Mouse (Mus musculus) gastrocnemius, postnatal 10 days (tissue): ENCODE results near the gene Stau1. TPM values are rescaled to one million over a fixed set of nuclear protein-coding genes. Genes with fewer than 3 reads are reported as not detected.
"Not testable (repeated sequence)": the region's sequence is repeated elsewhere in the genome, so short reads cannot be mapped to it uniquely, and the experiment has no call there.

Source experiments
- DNase-seq: peaks from one replicate; pipeline ENCODE4 v3.0.0; 2021; ENCODE audit warnings: mixed read lengths
- long read RNA-seq, 2 experiments: library from polyadenylated mRNA; stranded (forward); transcript quantifications; one replicate each; pipeline ENCODE4 v2.0.0; 2021
- total RNA-seq, 2 experiments: library from RNA; stranded (reverse); gene quantifications; 2 replicates each; pipeline ENCODE4 v1.2.3; 2021

Gene Stau1
- total RNA-seq: 10 to 100 TPM; 44.9 to 57.9 TPM
- long read RNA-seq, experiment 1, transcript Stau1-204 (12 exons, 2,976 nt): minor isoform, 26 of 118 reads
- long read RNA-seq, experiment 1, transcript Stau1-209 (4 exons, 774 nt): major isoform, 40 of 118 reads
- long read RNA-seq, experiment 1, transcript Stau1-202 (12 exons, 3,569 nt): minor isoform, 39 of 118 reads
- long read RNA-seq, experiment 1, partial matches to known transcripts: 6 of 118 reads
- long read RNA-seq, experiment 1, other reads (novel, unspliced or antisense): 7 of 118 reads
- long read RNA-seq, experiment 2, transcript Stau1-209 (4 exons, 774 nt): major isoform, 39 of 90 reads
- long read RNA-seq, experiment 2, transcript Stau1-204 (12 exons, 2,976 nt): minor isoform, 19 of 90 reads
- long read RNA-seq, experiment 2, transcript Stau1-202 (12 exons, 3,569 nt): minor isoform, 23 of 90 reads
- long read RNA-seq, experiment 2, partial matches to known transcripts: 4 of 90 reads
- long read RNA-seq, experiment 2, other reads (novel, unspliced or antisense): 5 of 90 reads

DNA sequence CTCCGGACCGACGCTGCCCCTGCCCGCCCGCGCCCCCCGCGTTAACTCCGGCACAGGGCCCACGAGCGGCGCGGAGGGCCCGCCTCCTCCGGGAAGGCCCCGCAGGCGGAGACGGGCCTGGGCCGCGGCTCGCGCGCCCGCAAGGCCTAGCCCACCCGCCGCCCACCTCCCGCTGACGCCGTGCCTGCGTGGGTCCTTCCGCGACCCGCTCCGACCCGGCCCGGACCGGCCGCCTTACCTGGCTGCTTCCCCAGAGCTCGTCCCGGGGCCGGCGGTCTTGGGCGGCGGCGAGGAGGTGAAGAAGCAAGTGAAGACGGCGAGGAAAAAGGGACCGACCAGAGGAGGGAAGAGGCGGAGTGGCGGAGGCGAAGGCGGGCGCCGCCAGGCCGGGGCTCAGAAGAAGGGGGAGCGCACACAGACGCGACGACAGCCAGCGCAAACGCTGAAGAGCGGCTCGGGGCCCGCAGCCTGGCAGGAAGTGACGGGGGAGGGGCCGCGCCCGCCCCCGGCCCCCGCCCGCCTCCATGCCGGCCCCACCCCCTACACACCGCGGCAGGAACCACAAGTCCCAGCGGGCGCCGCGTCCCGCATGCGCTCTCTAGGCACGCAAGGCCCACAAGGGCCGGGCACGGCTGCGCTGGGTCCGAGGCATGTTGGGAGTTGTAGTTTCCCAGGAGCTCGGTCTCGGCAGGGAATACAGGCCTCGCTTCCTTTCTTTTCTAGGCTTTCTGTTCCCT is at the start of gene Stau1:
Gene Stau1, minus strand, starts transcription at position 504 of the 737 bp plus-strand sequence.
- peak; percentile 95 for DNase-seq

DNA sequence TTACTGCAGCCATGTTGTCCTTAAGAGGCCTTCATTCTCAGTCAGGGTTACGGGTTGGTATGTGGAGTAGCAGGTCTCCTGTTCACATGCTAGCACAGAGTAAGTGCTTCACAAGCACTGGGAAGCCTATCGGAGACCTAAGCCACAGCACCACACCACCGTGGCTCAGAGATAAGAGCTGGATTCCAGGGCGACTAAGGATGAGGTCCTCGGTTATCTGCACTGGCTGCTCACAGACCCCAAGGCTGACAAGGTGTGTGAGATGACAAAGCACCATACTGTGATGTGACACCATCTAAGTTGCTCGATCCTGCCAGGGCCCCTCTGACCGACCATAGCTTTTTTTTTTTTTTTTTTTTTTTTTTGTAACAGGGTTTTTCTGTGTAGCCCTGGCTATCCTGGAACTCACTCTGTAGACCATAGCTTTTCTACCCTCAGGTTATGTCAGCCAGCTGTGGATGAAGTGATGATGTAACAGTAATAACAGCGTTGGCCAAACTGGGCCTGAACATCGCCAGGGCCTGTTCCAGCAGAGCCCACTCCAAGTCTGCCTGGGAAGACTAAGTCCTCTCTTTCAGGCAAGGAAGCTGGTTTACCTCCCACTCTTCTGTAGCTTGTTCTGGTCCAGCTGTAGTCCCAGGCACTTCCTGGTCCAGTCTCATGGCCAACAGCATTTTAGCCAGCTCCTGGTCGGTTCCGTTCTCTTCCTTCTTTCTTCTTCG is 47.5 kb upstream of the Stau1 start:
- DNase-seq: no peak

DNA sequence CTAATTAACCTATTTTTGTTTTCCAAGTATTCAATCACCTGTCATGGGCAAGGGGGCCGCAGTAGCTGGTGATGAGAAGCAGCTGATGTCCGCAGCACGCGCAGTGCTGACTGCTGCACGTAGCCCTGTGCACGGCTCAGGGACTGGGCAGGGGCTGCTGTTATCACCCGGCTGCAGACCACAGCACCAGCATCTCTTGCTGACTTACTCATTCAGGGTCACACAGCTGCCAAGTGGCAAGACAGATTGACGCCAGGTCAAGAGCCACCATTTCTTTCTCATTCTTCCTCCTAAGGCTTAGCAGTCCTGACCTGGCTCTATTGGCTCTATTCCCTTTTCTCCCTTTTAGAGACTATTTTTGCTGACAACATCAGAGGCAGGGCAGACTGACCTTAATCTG is 43.3 kb upstream of the Stau1 start:
- no peak for DNase-seq

DNA sequence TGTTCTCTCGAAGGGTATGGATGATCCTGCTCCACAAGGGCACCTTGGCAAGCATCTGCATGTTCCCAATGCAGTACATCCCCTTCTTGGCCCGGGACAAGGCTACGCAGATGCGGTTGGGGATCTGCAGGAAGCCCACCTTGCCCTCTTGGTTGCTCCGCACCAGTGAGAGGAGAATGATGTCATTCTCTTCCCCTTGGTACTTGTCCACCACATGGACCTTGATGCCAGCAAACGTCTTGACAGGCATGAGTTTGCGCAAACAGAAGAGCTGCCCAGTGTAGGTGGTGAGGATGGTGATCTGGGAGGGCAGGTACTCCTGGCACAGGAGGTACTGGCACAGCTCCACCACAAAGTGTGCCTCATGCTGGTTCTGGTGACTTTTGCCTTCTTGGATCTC is 42.6 kb upstream of the Stau1 start:
- DNase-seq: no peak

DNA sequence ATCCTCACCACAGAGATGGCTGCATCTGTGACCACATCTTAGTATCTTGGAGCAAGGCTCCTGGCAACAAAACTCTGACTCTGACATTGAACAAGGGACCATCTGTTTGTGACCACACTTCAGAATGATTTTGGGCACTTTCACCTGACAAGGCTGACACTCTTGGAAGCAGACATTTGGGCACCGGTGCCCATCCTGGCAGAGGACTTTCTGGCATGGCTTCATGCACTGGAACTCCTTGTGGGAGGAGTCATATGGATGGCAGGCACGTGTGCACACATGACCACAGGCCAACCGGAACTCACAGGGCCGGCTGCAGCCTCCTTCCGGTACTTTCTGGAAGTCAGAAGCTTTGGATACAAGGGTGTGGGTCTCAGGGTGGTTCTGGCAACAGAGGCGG is 42.2 kb upstream of the Stau1 start:
- DNase-seq: no peak

DNA sequence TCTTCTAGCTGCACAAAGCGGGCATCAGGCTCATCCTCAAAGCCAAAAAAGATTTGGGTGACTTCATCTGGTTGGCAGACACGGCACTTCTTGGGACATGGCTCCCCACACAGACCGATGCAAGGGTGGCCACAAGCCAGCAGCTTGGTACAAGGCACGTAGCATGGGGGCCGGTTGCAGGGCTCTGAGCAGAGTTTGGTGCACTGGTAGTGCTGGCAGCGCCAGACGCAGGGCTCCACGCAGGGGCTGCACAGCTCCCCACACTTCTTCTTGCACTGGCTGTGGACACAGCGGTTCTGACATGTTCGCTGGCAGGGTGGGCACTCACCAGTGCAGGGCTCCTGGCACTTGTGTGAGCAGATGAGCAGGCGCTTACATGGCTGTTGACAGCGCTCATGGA is 41.6 kb upstream of the Stau1 start:
- no peak for DNase-seq

DNA sequence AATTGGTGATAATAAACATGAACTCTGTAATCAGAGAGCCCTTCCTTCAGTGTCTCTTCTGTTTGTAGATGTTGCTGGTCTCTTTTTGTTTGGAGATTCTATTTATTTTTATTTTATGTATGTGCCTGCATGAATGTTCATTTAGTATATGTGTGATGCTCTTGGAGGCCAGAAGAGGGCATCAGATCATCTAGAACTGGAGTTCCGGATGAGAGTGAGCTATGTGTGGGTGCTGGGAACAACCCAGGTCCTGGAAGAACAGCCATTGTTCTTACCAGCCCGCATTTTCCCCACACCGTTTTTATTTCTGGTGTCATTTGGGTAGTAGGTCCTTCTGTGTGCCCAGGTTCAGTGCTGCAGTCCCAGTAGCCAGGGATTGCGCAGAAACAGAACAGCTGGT is 34.4 kb upstream of the Stau1 start:
- DNase-seq: no peak

DNA sequence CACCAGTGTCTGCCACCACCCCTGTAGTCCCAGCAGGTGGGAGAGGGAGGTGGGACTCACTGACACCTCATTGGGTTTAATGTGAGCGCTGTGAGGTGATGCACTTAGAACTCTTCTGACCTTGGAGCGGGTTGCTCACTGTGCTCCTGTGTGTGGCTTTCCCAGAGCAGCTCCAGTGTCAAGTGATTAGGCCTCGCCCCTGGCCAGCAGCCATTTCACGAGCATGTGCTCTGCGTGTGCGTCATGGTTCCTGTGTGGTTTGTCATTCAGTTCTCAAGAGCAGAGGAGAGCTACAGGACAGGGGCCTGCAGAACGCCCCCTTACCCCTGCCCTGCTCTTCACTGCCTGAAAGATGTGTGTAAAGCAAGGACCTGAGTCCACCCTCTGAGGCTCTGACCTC is 32.5 kb upstream of the Stau1 start:
- no peak for DNase-seq

DNA sequence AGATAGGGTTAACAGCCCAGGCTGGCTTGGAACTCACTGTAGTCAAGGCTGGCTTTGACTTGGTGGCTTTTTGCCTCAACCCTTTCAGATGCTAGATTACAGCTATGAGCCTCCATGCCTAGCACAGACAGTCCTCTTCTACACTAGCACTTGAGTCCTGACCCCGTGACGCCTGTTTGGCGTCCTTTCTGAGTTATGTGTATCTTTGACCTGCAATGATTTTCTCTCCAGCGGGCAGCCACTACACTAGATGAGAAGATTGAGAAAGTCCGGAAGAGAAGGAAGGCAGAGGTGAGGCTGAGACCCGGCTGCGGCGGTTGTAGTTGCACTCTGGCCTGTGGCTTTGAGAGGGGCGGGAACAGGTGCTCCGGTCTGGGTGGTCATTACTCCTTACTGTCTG is 23.3 kb upstream of the Stau1 start:
- no peak for DNase-seq

DNA sequence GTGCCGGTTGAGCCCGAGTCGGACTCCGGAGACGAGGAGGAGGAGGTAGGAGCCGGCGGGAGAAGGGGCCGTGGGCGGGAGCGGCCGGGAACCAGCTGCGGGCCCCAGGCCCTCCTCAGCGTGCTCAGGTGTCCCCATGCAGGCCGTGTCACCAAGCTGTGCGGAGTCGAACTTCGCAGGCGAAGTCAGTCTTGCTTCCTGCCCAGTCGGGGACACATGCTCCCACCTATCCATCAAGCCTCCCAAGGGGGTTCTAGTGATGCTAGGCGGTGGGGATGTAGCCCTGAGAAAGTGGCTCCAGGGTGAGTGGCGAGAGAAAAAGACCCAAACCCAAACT is 19.3 kb upstream of the Stau1 start:
- DNase-seq: no peak

DNA sequence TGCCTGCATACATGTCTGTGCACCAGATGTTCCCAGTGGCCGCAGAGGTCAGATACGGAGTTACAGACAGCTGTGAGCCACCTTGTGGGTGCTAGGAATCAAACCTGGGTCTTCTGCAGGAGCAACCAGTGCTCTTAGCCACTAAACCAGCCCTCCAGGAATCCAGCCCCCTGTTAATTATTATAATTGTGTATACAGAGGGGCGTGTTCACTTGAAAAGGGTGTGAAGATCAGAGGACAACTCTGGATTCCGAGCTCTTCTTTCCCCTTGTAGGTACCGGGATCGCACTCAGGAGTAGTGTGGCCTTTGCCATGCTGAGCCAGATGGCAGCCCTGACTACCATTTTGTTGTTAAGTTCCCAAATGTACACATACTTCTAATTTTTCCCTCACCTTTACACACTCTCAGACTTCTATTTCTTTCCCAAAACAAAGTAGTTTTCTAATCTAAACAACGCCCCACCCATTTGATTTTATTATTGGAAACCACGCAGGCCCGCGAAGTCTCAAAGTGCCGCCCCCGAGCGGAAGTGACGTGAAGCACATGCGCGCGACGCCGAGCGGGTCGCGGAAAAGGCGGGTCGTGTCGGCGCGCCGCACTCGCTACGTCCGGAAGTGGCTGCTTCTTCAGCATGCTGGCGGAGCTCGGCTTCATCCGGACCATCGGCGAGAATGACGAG is 18.7 kb upstream of the Stau1 start, which contains the start of gene Ddx27:
Gene Ddx27, plus strand, starts transcription at position 492 of the 680 bp plus-strand sequence.
- peak; percentile 93 for DNase-seq

DNA sequence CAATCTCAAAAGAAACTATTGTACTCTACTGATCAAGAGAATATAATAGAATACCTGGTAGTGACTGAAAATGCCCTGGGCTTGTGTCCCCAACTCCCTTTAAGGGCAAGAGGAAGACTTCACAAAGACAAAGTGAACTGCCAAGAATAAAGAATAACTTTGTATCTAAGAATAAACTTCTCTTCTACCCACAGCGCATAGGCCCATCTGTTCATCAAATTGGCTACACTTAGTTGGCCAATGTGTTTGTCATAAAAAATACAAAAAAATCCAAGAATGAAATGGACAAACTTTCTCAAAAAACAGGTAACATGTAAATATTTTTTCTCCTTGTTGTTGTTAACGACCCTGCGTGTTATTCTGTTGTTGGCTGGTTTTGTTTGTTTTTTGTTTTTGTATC is 14.4 kb upstream of the Stau1 start:
- DNase-seq: no peak

DNA sequence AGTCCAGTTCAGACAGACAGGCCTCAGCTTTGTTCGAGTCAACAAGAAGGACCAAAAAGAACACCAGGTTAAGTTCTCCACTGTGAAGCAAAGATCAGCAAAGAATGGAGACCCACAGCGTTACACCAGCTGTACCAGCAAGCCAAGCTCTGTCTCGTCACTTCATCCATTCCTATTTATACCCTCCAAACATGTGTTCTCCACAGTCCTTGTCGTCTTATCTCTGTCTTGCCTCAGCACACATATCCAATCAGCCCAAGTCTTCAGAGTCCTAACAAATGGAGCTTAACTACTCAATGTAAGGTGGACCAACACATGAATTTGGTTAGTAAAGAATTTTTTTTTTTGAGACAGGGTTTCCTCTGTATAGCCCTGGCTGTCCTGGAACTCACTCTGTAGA is 13.4 kb upstream of the Stau1 start:
- DNase-seq: no peak

DNA sequence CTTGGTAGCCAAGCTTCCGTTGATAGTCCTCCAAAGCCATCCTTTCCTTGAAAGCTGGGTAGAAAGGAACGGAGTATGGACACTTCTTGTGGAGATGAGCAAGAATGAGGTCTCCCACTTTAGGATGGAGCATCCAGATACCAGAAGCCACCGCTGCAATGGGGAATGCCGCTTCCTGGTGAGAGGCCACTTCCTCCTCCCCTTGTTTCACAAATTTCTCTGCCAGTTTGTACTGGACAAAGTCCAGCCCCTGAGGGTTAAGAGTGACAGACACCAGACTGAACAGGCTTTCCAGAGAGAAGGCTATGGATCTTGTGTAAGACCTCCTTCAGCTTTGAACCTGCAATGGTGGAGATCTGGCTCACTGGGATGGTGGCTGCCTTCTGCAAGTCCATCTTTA is 11.5 kb upstream of the Stau1 start:
- not testable (repeated sequence) for DNase-seq

DNA sequence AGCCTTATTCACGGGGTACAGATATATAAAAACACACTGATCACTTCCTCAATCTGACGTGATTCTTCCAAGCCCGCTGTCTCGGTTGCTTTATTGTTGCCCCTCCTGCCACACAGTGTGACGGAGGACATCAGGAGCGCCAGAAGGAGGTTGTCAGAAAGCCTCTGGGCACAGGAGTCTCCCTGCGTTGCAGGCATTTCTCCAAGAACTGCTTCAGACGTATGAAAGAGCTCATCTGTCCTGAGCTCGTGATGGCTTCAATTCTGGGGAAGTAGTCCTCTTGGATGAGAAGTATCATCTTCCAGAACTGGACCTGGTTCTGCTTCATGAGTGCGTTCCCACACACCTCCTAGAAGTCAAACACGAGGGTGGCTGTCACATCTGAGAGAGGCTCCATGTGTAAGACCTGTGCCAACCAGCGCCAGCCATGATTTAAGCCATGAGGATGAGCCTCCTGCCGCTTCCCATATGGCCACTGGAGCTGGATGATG is 10.9 kb upstream of the Stau1 start:
- DNase-seq: no peak

DNA sequence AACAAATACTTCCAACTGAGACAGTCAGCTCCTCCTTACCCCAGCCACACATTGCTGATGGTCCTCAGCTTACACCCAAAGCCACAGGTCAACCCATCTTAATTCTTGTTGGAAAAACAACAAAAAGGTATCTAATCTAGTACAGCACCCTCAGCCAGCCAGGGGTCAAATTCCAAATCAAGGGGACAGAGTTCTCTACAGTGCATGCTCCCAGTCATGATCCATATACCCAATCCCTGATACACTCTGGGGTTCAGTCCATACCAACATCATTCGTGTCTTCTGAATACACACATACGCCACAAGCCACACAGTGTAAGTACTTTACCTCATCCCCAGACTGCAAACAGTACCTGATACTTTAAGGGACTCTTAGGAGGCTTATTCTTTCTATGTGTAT is 10.3 kb upstream of the Stau1 start:
- DNase-seq: no peak

DNA sequence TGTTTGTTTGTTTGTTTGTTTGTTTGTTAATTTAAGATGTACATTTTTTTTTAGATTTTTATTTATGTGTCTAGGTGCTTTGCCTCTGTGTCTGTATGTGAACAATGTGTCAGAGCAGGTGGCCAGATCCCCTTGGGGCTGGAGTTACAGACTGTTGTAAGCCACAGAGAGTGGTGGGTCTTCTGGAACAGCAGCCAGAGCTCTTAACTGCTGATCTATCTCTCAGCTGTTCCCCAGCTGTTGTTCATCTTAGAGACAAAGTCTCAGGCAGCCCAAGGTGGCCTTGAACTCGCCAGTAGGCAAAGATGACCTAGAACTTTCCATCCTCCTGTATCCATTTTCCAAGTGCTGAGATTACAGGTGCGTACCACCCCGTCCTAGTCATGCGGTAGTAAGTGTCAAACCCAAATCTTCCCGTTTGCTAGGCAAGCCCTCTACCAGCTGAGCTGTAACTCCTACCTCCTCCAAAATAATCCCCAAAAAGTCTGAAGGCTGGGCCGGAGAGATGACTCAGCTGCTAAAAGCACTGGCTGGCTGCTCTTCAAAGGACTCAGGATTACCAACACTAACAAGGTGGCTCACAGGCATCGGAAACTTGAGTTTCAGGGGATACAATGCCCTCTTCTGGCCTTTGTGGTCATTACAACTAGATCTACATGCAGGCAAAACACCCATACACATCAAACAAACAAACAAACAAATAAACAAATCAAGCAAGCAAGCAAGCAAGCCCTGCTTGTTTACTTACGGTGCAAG is 8.2 kb upstream of the Stau1 start:
- peak; percentile 50 for DNase-seq

DNA sequence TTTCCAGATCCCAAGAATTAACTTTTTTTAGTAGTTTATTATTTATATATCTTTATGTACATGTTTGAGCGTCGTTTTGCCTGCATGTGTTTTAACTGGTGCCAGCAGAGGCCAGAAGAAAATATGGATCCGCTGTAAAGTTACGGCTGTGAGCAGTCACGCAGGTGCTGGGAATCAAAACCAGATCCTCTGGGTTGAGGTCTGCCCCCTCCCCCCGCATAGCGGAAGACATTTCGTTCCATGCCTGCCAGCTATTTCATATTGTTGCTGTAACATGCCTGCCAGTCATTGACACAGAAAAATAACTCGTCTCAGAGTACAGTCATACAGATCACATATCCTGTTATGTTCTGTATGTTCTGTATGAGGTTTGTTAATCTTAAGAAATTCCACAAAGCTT is 5.4 kb upstream of the Stau1 start:
- no peak for DNase-seq

DNA sequence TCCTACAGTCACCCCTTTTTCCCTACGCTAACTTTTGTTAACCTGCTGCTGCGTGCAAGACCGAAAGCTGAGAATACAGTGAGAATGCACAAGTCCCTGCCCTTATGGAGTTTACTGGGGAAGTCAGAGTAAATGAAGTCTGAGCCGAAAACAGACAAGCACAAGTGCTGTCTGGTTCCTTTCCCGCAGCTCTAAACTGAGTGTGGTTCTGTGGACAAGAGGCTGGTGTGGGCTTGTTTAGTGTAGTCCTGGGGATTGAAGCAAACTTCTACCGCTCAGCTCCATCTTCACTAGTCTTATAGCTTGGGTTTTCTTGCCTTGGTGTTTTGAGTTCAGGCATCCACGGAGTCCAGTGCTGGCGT is 415 bp upstream of the Stau1 start:
- DNase-seq: no peak

DNA sequence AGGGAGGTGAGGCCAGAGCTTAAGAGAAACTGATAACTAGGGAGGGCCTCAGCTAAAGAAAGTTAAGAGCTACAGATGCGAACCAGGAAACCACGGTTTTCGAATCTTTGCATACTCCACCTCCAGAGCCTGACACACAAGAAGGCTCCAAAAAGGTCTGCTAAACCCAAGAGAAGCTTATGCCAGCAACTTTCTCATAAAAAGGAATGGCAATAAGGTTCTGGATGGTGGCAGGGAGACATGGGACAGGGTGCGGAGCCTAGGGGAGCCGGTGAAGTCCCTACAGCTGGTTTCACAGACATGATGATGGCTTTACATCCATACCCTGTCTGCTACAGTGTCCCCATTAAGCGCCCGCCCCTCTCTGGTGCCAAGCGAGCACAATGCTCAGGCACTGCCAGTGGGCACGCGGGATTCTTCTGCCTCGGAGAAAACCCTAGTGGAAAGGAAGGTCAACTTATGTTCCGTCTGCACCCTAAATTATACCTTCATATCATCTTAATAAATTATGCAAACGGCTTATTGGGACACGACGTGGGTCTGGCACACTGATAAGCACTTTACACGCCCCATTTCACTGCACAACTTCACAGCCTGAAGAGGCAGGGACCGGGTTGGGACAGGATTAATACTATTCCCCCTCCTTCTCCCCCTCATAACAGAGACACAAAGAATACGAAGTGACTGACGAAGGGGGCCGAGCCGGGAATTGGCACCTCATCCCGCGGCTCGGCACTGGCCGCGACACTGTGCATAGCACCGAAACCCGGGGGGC is 891 bp downstream of the Stau1 start:
- no peak for DNase-seq

DNA sequence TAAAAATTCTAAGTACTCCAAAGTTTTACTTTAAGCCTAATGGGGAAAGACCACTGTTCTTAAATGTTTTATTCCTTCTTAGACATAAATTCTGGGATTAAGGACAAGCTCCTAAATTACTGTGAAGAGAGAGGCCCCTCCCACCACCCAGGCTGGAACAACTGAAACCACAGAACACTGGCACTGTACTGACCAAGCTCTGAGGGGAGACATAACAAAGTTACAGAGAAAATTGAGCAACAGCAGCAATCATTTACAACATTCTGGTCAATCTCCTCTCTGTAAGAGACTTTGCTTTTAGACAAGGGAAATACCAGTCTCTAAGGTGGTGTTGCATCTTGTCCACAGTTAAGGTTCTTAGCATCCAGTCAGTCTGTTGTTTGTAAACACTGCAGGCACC is 4.2 kb downstream of the Stau1 start:
- DNase-seq: no peak
